8 mouse cellular contexts compared by ENCODE assay signal in the genomic region with DNA sequence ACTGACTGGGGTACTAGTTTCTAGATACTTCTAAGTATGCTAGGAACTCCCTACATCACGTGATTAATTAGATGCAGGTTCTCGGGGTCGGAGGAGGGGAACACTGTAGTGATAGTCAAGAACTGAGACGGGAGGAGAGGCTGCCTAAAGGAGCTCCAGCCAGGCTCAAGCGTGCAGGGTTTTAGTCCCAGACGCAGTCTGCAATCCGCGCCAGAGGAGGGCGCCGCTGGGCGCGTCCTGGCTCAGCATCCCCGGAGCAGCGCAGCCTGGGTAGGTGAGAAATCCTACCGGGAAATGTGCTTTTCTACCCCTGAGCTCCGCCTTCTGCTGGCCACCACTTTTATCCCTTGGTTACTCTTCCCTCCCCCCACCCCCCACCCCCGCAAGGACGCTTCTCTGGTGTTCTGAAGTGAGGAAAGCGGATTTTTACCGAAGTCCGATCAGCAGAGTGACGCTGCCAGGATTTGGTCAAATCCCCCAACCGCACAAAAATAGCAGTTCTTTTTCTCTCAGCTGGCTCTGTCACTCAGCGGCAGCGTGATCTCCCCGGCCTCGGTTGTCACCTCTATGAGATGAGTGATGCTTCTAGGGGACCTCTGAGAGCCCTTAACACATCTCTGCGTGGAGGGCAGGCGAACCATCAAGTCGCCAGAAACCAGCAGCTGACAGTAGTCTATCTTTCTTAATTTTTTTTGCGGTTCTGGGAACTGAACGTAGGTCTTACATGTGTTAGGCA. TPM values are rescaled to one million over a fixed set of nuclear protein-coding genes. Genes with fewer than 3 reads are reported as not detected.
DNase-seq lines count a peak whose midpoint lies in the region; ATAC-seq lines count a peak whose summit lies in the region.

No protein-coding gene starts in this region.

- no peaks in the 10 kb centered on the region for H3K27me3 ChIP-seq in forebrain, embryonic 14.5 days (replicated peaks; ENCODE audit: control insufficient read depth, insufficient read depth, low read length)
- no peaks in the 10 kb centered on the region for H3K27me3 ChIP-seq in hindbrain, embryonic 11.5 days (ENCODE audit: control insufficient read depth, insufficient read depth, low read length)
- peaks cover 3% of the 10 kb centered on the region; the same call in 1 of the 2 replicates for H3K27me3 ChIP-seq in lung, embryonic 15.5 days

- H3K36me3 ChIP-seq in forebrain, embryonic 14.5 days (ENCODE audit: control insufficient read depth, insufficient read depth, low read length): no peaks in the 10 kb centered on the region
- H3K36me3 ChIP-seq in hindbrain, embryonic 11.5 days (ENCODE audit: control insufficient read depth, insufficient read depth, low read length): no peaks in the 10 kb centered on the region
- H3K36me3 ChIP-seq in lung, embryonic 15.5 days: no peaks in the 10 kb centered on the region

- H3K27ac ChIP-seq in forebrain, embryonic 14.5 days (ENCODE audit: low read depth, low read length): no peak overlapping the region
- no peak overlapping the region for H3K27ac ChIP-seq in hindbrain, embryonic 11.5 days (ENCODE audit: low read depth, low read length)
- H3K27ac ChIP-seq in lung, embryonic 15.5 days: no peak overlapping the region

- peak overlapping the region; percentile 27 for H3K4me3 ChIP-seq in forebrain, embryonic 14.5 days (ENCODE audit: low read depth, low read length)
- peak overlapping the region; percentile 24 for H3K4me3 ChIP-seq in hindbrain, embryonic 11.5 days (ENCODE audit: low read depth, low read length)
- H3K4me3 ChIP-seq in lung, embryonic 15.5 days: peak overlapping the region; percentile 30

- H3K4me2 ChIP-seq in forebrain, embryonic 14.5 days (ENCODE audit: low read length): peak overlapping the region; percentile 52
- peak overlapping the region; percentile 40 for H3K4me2 ChIP-seq in hindbrain, embryonic 11.5 days (replicated peaks; ENCODE audit: low read depth, low read length)
- peak overlapping the region; percentile 66 for H3K4me2 ChIP-seq in lung, embryonic 15.5 days

- no peaks in the 10 kb centered on the region for H3K9me3 ChIP-seq in forebrain, embryonic 14.5 days (replicated peaks; ENCODE audit: control insufficient read depth, low read length)
- H3K9me3 ChIP-seq in hindbrain, embryonic 11.5 days (ENCODE audit: control insufficient read depth, low read length): no peaks in the 10 kb centered on the region
- no peaks in the 10 kb centered on the region for H3K9me3 ChIP-seq in lung, embryonic 15.5 days

- DNase-seq in Muller cell, postnatal 12 days (ENCODE audit: inconsistent ontology term): peak; percentile 14
- DNase-seq in cerebellum, adult 11-12 months: peak; percentile 47
- peak; percentile 66 for DNase-seq in forebrain, embryonic 14.5 days (ENCODE audit: low spot score)
- peak; percentile 75 for DNase-seq in hindbrain, embryonic 11.5 days (ENCODE audit: low spot score)
- DNase-seq in layer of hippocampus, postnatal 14 days (ENCODE audit: low spot score in 2 of 2): peak; percentile 41 to 54
- peak; percentile 60 for DNase-seq in ovary, postnatal 36 days (ENCODE audit: low spot score)
- DNase-seq in urinary bladder, postnatal 4 days (ENCODE audit: low spot score in 2 of 2): no peak

- peak; percentile 76 for ATAC-seq in forebrain, embryonic 14.5 days
- peak; percentile 75 for ATAC-seq in hindbrain, embryonic 11.5 days (ENCODE audit: low FRiP score)
- ATAC-seq in lung, embryonic 15.5 days (ENCODE audit: borderline replicate concordance, extremely low read depth, low FRiP score, low TSS enrichment): 0 out of 2 replicates have a peak, but pooled peaks have one; percentile 68

- H3K4me1 ChIP-seq in forebrain, embryonic 14.5 days (ENCODE audit: control insufficient read depth, insufficient read depth, low read length): no peaks in the 10 kb centered on the region
- H3K4me1 ChIP-seq in hindbrain, embryonic 11.5 days (replicated peaks; ENCODE audit: control insufficient read depth, insufficient read depth, low read length): no peaks in the 10 kb centered on the region
- peaks cover 6% of the 10 kb centered on the region for H3K4me1 ChIP-seq in lung, embryonic 15.5 days

- 15% methylated on average over 32 of the region's 32 CpGs for WGBS in forebrain, embryonic 14.5 days
- WGBS in hindbrain, embryonic 11.5 days: 16% methylated on average over 32 of the region's 32 CpGs
- 11% methylated on average over 32 of the region's 32 CpGs for WGBS in lung, embryonic 15.5 days

- H3K9ac ChIP-seq in forebrain, embryonic 14.5 days (ENCODE audit: low read length): peak overlapping the region; percentile 45
- H3K9ac ChIP-seq in hindbrain, embryonic 11.5 days (ENCODE audit: low read depth, low read length): no peak overlapping the region
- 0 out of 2 replicates have a peak overlapping the region, but pooled peaks have one; percentile 5 for H3K9ac ChIP-seq in lung, embryonic 15.5 days

RNA-seq across cellular contexts. Expression of gene Tbk1, which starts 53.3 kb away (rescaled TPM):
- 34.7 and 38.3 TPM in 2 replicates for polyA plus RNA-seq in forebrain, embryonic 14.5 days (2014; fragmentation: Nextera tagmentation; extraction: Ambion mirVana)
- 36.4 and 38.3 TPM in 2 replicates for polyA plus RNA-seq in hindbrain, embryonic 11.5 days (2014; fragmentation: Nextera tagmentation; extraction: Ambion mirVana)
- total RNA-seq in layer of hippocampus, postnatal 14 days (2021): 10 to 100 TPM; 43.8 to 46.4 TPM
- polyA plus RNA-seq in lung, embryonic 15.5 days (2015; fragmentation: Nextera tagmentation; extraction: Ambion mirVana): 34.4 and 36.7 TPM in 2 replicates

RNA-seq across cellular contexts. Expression of gene Rassf3, which starts 57.2 kb away (rescaled TPM):
- 4.4 and 4.7 TPM in 2 replicates for polyA plus RNA-seq in forebrain, embryonic 14.5 days (2014; fragmentation: Nextera tagmentation; extraction: Ambion mirVana)
- polyA plus RNA-seq in hindbrain, embryonic 11.5 days (2014; fragmentation: Nextera tagmentation; extraction: Ambion mirVana): 7.0 and 8.1 TPM in 2 replicates
- total RNA-seq in layer of hippocampus, postnatal 14 days (2021): 10 to 100 TPM; 12.0 to 12.6 TPM
- polyA plus RNA-seq in lung, embryonic 15.5 days (2015; fragmentation: Nextera tagmentation; extraction: Ambion mirVana): 18.3 and 20.8 TPM in 2 replicates

Comparison
In these comparisons a context has a peak if more than half of its experiments do, and no peak if none do; other contexts are left out.
1. DNase-seq: peak in Muller cell, postnatal 12 days (single experiment), cerebellum, adult 11-12 months (single experiment), forebrain, embryonic 14.5 days (single experiment), hindbrain, embryonic 11.5 days (single experiment), layer of hippocampus, postnatal 14 days (2 of 2) and ovary, postnatal 36 days (single experiment); none in urinary bladder, postnatal 4 days (0 of 2).
2. Peak in every context shown above with its lines, with median percentiles within 50 percentile points of each other: ATAC-seq, H3K4me2 ChIP-seq and H3K4me3 ChIP-seq.